Mouse (Mus musculus) right cerebral cortex, postnatal 4 days (tissue): ENCODE results near the gene Cdr2.
A peak's percentile ranks its signal among the peaks of the same experiment; 100 is the strongest.
"Not testable (repeated sequence)": the region's sequence is repeated elsewhere in the genome, so short reads cannot be mapped to it uniquely, and the experiment has no call there.

Experiments
- DNase-seq: peaks from one replicate; pipeline ENCODE4 v3.0.0-alpha.2; 2022

The Cdr2 gene

GRCm38 (mm10) chr7:120970112-120970511 is 12.0 kb downstream of the Cdr2 start:
- no peak for DNase-seq

- DNase-seq = no peak
Measured at GRCm38 (mm10) chr7:120969221-120969620, 12.9 kb downstream of the Cdr2 start.

DNA sequence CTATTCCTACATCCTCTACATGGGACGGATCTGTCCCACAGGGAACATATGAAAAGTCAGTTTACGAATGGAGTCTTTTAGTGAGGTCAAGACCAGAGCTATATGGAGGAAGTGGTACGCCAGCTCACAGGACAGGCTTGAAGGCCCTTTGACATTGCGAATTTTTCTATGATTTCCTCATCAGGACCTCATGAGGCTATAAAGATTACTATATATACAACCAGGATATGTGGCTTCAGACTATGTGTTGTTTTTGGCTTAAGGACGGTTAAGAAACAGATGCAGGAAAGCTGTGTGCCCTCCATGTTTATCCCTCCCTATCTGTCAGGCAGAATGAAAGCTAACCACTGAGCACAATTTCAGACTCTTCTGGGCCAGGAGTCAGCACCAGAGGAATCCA is 19.0 kb downstream of the Cdr2 start:
- DNase-seq = no peak

DNA sequence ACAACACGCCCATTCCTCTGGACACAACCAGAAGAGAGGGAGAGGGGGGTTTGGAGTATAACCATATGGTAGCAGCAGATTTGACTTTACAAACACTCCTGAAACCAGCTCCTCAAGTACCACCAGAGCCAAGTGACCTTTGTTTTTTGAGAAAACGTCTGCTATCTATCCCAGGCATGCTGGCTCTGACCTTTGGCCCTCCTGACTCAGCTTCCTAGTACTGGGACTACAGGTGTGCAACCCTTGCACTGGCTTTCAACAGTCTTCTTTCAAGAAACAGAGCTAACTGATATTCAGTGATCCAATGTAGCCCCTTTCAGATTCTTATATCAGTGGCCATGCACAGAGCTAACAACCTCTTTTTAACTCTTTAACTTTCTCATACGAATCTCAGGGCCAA is 20.2 kb downstream of the Cdr2 start:
- DNase-seq = no peak

DNA sequence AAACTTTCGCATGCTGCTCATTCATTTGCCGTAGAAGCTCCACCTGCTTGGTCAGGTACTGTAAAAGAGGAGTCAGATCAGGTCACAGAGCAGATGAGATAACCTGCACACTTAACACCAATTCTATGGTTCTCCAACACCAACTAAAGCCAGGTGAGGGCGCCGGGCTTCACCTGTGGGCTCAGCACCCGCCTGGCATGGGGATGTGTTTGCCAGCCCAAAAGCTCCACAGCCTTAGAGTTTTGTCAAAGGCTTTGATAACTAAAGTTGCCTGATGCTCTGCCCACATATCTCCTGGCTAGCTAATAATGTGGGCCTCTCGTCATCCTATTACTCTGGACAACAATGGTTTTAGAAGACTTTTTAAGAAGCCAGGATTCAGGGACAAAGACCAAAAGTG is 21.5 kb downstream of the Cdr2 start:
- DNase-seq = no peak

DNA sequence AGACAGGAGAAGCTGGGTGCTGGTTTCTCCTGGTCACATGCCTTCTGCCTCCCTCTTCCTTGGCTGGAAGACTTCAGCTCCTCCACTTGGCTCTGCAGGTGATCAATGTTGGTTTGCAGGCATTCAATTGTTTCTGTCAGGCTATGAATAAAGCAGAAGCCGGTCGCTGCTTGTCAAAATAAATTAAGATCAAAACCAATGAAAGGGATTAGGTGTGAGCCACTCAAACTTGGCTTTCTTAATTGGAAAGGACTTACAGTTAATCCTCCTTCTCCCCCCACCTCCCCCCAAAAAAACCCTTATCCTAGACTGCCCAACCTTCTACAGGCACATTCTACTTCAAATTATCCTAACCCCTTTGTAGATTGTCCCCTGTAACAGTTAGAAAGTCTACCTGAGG is 22.0 kb downstream of the Cdr2 start:
- DNase-seq = no peak

DNA sequence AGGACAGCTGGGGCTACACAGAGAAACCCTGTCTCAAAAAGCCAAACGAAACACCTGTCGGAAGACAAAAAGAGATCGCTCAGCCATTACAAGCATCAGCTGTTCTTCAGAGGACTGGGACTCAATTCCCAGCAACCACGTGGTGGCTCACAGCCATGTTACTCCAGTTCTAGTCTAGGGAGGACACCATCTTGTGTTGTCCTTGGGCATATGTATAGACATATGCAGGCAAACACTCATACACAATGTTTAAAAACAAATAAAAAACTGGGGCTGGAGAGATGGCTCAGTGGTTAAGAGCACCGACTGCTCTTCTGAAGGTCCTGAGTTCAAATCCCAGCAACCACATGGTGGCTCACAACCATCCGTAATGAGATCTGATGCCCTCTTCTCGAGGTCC is 28.5 kb downstream of the Cdr2 start:
- not testable (repeated sequence) for DNase-seq

GRCm38 (mm10) chr7:120943936-120944509 is 38.1 kb downstream of the Cdr2 start:
- no peak for DNase-seq

- no peak for DNase-seq
Measured at GRCm38 (mm10) chr7:120942506-120942905, 39.6 kb downstream of the Cdr2 start.

GRCm38 (mm10) chr7:120941214-120941613 is 40.9 kb downstream of the Cdr2 start:
- no peak for DNase-seq

DNA sequence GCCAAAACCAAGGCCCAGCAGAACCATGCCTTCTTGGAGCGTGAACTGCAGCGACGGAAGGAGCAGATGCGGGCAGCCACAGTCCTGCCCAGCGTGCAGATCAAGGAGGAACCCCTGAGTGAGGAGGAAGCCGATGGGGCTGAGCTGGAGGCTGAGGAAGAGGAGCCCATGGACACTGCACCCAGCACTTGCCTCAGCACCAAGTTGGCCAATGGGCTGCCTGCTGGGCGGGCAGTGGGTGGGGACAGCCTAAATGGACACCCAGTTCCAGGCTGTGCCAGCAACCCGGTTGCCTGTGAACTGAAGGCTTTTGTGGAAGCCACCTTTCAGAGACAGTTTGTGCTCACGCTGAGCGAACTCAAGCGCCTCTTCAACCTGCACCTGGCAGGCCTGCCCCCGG is 41.8 kb downstream of the Cdr2 start:
- DNase-seq = no peak

GRCm38 (mm10) chr7:120938206-120938605 is 43.9 kb downstream of the Cdr2 start:
- no peak for DNase-seq

DNA sequence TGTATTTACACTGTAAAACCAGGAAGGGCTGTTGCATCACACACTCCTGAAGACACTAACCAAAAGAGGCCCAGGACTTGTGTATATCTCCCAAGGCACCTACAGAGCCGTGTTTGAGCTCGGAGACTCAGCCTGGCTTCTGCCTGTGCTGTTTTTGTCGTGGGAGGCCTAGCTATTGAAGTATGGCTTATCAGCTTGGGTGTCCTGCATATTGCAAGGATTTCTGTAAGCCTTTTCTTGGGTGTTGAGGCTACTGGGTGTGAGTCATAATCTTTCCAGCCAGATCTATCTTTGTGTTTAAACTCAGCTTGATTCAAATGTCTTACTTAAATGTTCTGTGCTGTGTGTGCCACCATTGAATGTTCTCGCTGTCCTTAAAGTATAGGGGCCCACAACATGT is 45.6 kb downstream of the Cdr2 start:
- DNase-seq = no peak

DNA sequence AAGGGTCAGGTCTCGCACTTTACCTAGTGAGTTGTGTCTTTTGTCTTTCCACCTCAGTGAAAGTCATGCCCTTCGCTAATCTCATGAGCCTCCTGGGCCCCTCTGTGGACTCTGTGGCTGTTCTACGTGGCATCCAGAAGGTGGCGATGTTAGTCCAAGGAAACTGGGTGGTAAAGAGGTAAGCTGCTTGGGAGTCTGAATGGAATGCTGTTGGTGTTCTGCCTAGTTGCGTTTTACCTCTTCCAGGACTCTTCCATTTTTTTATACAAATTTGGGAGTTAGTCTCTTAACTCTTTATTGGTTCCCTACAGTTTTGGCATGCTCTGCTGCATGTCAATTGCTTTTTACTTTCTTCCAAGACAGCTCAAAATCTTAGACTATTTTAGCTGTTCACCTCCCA is 47.4 kb downstream of the Cdr2 start:
- DNase-seq = no peak

- DNase-seq = no peak
Measured at GRCm38 (mm10) chr7:120933680-120934195, 48.4 kb downstream of the Cdr2 start.

GRCm38 (mm10) chr7:120933110-120933509 is 49.0 kb downstream of the Cdr2 start:
- DNase-seq = no peak

DNA sequence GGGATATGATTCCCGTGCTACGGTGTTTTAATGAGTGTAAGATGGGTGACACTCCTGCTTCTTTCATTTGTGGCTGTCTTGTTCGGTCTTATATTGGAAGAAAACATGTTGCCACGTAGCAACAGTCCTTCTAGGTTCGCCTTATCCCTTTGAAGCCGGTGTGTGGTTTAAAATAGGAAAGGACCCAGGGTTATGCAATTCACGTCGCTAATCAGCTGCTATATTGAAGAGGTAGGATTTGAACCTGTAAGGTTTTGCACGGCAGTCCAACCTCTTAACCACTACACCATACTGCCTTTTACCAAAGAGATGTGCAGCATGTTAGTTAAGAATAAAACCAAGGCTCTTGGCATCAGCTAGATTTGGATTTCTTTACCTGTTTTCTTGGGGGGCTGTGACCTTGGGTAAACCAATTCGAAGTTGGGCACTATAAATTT is 63.6 kb downstream of the Cdr2 start:
- DNase-seq = no peak

- DNase-seq = peak; percentile 99
Measured at GRCm38 (mm10) chr7:120917592-120918461, 64.3 kb downstream of the Cdr2 start, which contains the start of gene Polr3e. TSS of gene Polr3e (plus strand) at chr7:120917744.

DNA sequence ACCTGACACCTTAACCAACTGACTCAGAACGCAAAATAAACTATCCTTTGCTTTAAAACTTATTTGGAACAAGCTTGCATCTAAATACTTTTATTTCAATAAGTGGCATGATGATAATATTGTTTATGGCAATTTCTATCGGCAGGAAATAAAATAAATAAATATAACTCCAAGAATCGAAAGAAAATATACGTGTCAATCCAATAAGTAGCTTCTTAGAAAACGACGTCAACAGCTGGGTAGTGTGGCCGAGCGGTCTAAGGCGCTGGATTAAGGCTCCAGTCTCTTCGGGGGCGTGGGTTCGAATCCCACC is 64.9 kb downstream of the Cdr2 start:
- DNase-seq = no peak

GRCm38 (mm10) chr7:120916262-120916875 is 65.7 kb downstream of the Cdr2 start:
- DNase-seq = no peak

GRCm38 (mm10) chr7:120913332-120913731 is 68.8 kb downstream of the Cdr2 start:
- DNase-seq = no peak

DNA sequence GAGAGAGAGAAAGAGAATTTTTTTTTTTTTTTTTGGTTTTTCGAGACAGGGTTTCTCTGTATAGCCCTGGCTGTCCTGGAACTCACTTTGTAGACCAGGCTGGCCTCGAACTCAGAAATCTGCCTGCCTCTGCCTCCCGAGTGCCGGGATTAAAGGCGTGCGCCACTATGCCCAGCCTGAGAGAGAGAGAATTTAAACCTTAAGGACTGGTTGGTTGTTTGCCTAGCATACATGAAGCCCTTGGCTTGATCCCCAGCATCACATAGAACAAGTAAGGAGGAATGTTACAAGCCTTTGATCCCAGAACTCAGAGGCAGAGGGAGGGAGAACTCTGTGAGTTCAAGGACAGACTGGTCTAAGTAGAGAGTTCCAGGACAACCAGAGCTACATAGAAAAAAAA is 70.8 kb downstream of the Cdr2 start:
- not testable (repeated sequence) for DNase-seq

GRCm38 (mm10) chr7:120910172-120910571 is 71.9 kb downstream of the Cdr2 start:
- not testable (repeated sequence) for DNase-seq
